8 mouse cellular contexts compared by ENCODE assay signal in genomic region chr6:28931636-28932327, GRCm38 (mm10).
DNase-seq lines count a peak whose midpoint lies in the region; ATAC-seq and TF ChIP-seq lines count a peak whose summit lies in the region.

No protein-coding gene starts in this region.

- TF ChIP-seq EP300 in stomach, postnatal 0 days (optimal IDR thresholded peaks at IDR 0.05): no peak

- H3K27ac ChIP-seq in limb, embryonic 11.5 days (replicated peaks; ENCODE audit: low read depth, low read length): no peak overlapping the region
- H3K27ac ChIP-seq in stomach, postnatal 0 days (replicated peaks): no peak overlapping the region

- ATAC-seq in cerebellum, adult (ENCODE audit: insufficient number of reproducible peaks, low FRiP score, low TSS enrichment): 0 out of 2 replicates have a peak, but pooled peaks have one; percentile 20
- peak; percentile 80 for ATAC-seq in limb, embryonic 11.5 days (ENCODE audit: insufficient number of reproducible peaks, low FRiP score, low TSS enrichment, low read depth)
- 0 out of 2 replicates have a peak, but pooled peaks have one; percentile 38 for ATAC-seq in stomach, postnatal 0 days (ENCODE audit: low FRiP score, low TSS enrichment)

- peak overlapping the region; percentile 51 for H3K4me2 ChIP-seq in limb, embryonic 11.5 days (ENCODE audit: low read depth, severe bottlenecking)
- peak overlapping the region; percentile 38 for H3K4me2 ChIP-seq in stomach, postnatal 0 days (replicated peaks; ENCODE audit: low read depth)

- no peak for TF ChIP-seq CTCF in stomach, postnatal 0 days (IDR thresholded peaks at IDR 0.05; ENCODE audit: low read depth)

- WGBS in limb, embryonic 11.5 days: under 1% methylated on average over 13 of the region's 13 CpGs
- WGBS in stomach, postnatal 0 days: 4% methylated on average over 10 of the region's 13 CpGs

- H3K36me3 ChIP-seq in limb, embryonic 11.5 days (ENCODE audit: control insufficient read depth, insufficient read depth, low read length): no peaks in the 10 kb centered on the region
- no peaks in the 10 kb centered on the region for H3K36me3 ChIP-seq in stomach, postnatal 0 days (ENCODE audit: control insufficient read depth, insufficient read depth, low read length)

- no peaks in the 10 kb centered on the region for H3K9me3 ChIP-seq in limb, embryonic 11.5 days (ENCODE audit: control insufficient read depth, low read length)
- H3K9me3 ChIP-seq in stomach, postnatal 0 days (ENCODE audit: control insufficient read depth, low read length): no peaks in the 10 kb centered on the region

- H3K4me3 ChIP-seq in limb, embryonic 11.5 days (ENCODE audit: low read depth, low read length): peak overlapping the region; percentile 3; the same call in 1 of the 2 replicates
- 0 out of 2 replicates have a peak overlapping the region, but pooled peaks have one; percentile 6 for H3K4me3 ChIP-seq in stomach, postnatal 0 days (ENCODE audit: low read depth, low read length)

- 0 out of 2 replicates have a peak overlapping the region, but pooled peaks have one; percentile 1 for H3K9ac ChIP-seq in limb, embryonic 11.5 days (ENCODE audit: low read length)
- no peak overlapping the region for H3K9ac ChIP-seq in stomach, postnatal 0 days (ENCODE audit: low read length)

- DNase-seq in cerebellum, adult 11 months: no peak
- peak; percentile 42 for DNase-seq in testis, postnatal 10 days (ENCODE audit: low spot score)
- no peak for DNase-seq in testis, postnatal 14 days (ENCODE audit: low spot score)
- peak; percentile 35 for DNase-seq in limb, embryonic 11.5 days (ENCODE audit: low spot score)
- no peak for DNase-seq in stomach, postnatal 0 days (ENCODE audit: low spot score)
- no peak for DNase-seq in gastrocnemius, adult 18-20 months (ENCODE audit: low spot score)
- no peak for DNase-seq in spleen, adult 12 weeks (ENCODE audit: low spot score)

- H3K27me3 ChIP-seq in limb, embryonic 11.5 days (ENCODE audit: control insufficient read depth, insufficient read depth, low read length): no peaks in the 10 kb centered on the region
- H3K27me3 ChIP-seq in stomach, postnatal 0 days (ENCODE audit: control insufficient read depth, insufficient read depth, low read length): no peaks in the 10 kb centered on the region

- peaks cover 14% of the 10 kb centered on the region for H3K4me1 ChIP-seq in limb, embryonic 11.5 days (ENCODE audit: control insufficient read depth, insufficient read depth, low read length)
- no peaks in the 10 kb centered on the region for H3K4me1 ChIP-seq in stomach, postnatal 0 days (replicated peaks; ENCODE audit: control insufficient read depth, insufficient read depth)

Comparison
In these comparisons a context has a peak if more than half of its experiments do, and no peak if none do; other contexts are left out.
1. DNase-seq: peak in testis, postnatal 10 days (single experiment) and limb, embryonic 11.5 days (single experiment); none in cerebellum, adult 11 months (single experiment), testis, postnatal 14 days (single experiment), stomach, postnatal 0 days (single experiment), gastrocnemius, adult 18-20 months (single experiment) and spleen, adult 12 weeks (single experiment).
2. ATAC-seq: peak in every context shown above with its lines; median percentile 80 in limb, embryonic 11.5 days; 38 in stomach, postnatal 0 days; 20 in cerebellum, adult.